Mouse (Mus musculus): ENCODE data around the gene Asf1a. TPM values are rescaled to one million over a fixed set of nuclear protein-coding genes. Genes with fewer than 3 reads are reported as not detected.
"Not testable (repeated sequence)": the region's sequence is repeated elsewhere in the genome, so short reads cannot be mapped to it uniquely, and the experiment has no call there.

Gene Asf1a
- polyA plus RNA-seq, 1 experiment from 2014 or later: 142 TPM

- Histone ChIP-seq H3K9me3 (no peaks in the 10 kb centered on the region), H3K36me3 (peaks cover 95% of the 10 kb centered on the region), H3K4me3 (no peak overlapping the region), H3K27me3 (ENCODE audit: insufficient read depth, poor library complexity, severe bottlenecking) (no peaks in the 10 kb centered on the region), H3K4me1 (replicated peaks) (no peaks in the 10 kb centered on the region), H3K27ac (no peak overlapping the region)
- no peak for DNase-seq (ENCODE audit: low spot score)
- WGBS: 86% methylated on average over 2 of the region's 2 CpGs
Measured at GRCm38 (mm10) chr10:53608274-53608673, 11.7 kb downstream of the Asf1a start.

GRCm38 (mm10) chr10:53612172-53612571 lies 15.6 kb downstream of the Asf1a start:
- WGBS: 95% methylated on average over 1 of the region's 1 CpGs
- Histone ChIP-seq H3K27ac (no peak overlapping the region), H3K4me3 (no peak overlapping the region), H3K27me3 (ENCODE audit: insufficient read depth, poor library complexity, severe bottlenecking) (no peaks in the 10 kb centered on the region), H3K9me3 (no peaks in the 10 kb centered on the region), H3K4me1 (replicated peaks) (no peaks in the 10 kb centered on the region), H3K36me3 (peaks cover 95% of the 10 kb centered on the region)
- no peak for DNase-seq (ENCODE audit: low spot score)

GRCm38 (mm10) chr10:53613955-53614354 lies 17.4 kb downstream of the Asf1a start:
- H3K27ac ChIP-seq: no peak overlapping the region
- WGBS: 73% methylated on average over 1 of the region's 1 CpGs
- H3K36me3 ChIP-seq: peaks cover 84% of the 10 kb centered on the region

GRCm38 (mm10) chr10:53615850-53616616 lies 19.5 kb downstream of the Asf1a start:
- H3K4me3 ChIP-seq: no peak overlapping the region
- no peak for DNase-seq (ENCODE audit: low spot score)

More at GRCm38 (mm10) chr10:53613955-53614354, 17.4 kb downstream of the Asf1a start:
- Histone ChIP-seq H3K27me3 (ENCODE audit: insufficient read depth, poor library complexity, severe bottlenecking) (no peaks in the 10 kb centered on the region), H3K4me1 (replicated peaks) (no peaks in the 10 kb centered on the region), H3K9me3 (no peaks in the 10 kb centered on the region), H3K4me3 (no peak overlapping the region)
- no peak for DNase-seq (ENCODE audit: low spot score)

GRCm38 (mm10) chr10:53629247-53629917 lies 32.8 kb downstream of the Asf1a start:
- H3K27ac ChIP-seq: peak overlapping the region; percentile 91
- under 1% methylated on average over 67 of the region's 67 CpGs for WGBS
- peaks cover 14% of the 10 kb centered on the region for H3K36me3 ChIP-seq
- H3K4me1 ChIP-seq (replicated peaks): peaks cover 10% of the 10 kb centered on the region; the same call in 1 of the 2 replicates
- H3K27me3 ChIP-seq (ENCODE audit: insufficient read depth, poor library complexity, severe bottlenecking): no peaks in the 10 kb centered on the region
- H3K4me3 ChIP-seq: peak overlapping the region; percentile 70
- peak; percentile 90 for DNase-seq (ENCODE audit: low spot score)
- no peaks in the 10 kb centered on the region for H3K9me3 ChIP-seq

More at GRCm38 (mm10) chr10:53615850-53616616, 19.5 kb downstream of the Asf1a start:
- 90% methylated on average over 8 of the region's 8 CpGs for WGBS
- Histone ChIP-seq H3K4me1 (replicated peaks) (no peaks in the 10 kb centered on the region), H3K27me3 (ENCODE audit: insufficient read depth, poor library complexity, severe bottlenecking) (no peaks in the 10 kb centered on the region), H3K36me3 (peaks cover 85% of the 10 kb centered on the region), H3K27ac (no peak overlapping the region), H3K9me3 (no peaks in the 10 kb centered on the region)

- Histone ChIP-seq H3K4me3 (peak overlapping the region; percentile 70), H3K27me3 (ENCODE audit: insufficient read depth, poor library complexity, severe bottlenecking) (no peaks in the 10 kb centered on the region), H3K36me3 (peaks cover 9% of the 10 kb centered on the region), H3K9me3 (no peaks in the 10 kb centered on the region), H3K27ac (peak overlapping the region; percentile 91), H3K4me1 (replicated peaks) (peaks cover 10% of the 10 kb centered on the region; the same call in 1 of the 2 replicates)
- peak; percentile 99 for DNase-seq (ENCODE audit: low spot score)
- under 1% methylated on average over 35 of the region's 35 CpGs for WGBS
Measured at GRCm38 (mm10) chr10:53629918-53630250, 33.3 kb downstream of the Asf1a start.

GRCm38 (mm10) chr10:53630339-53630738 lies 33.8 kb downstream of the Asf1a start, which contains the start of gene Mcm9:
Gene Mcm9, minus strand, starts transcription at chr10:53630439.
- not testable (repeated sequence) for DNase-seq (ENCODE audit: low spot score)

GRCm38 (mm10) chr10:53634160-53634559 lies 37.6 kb downstream of the Asf1a start:
- no peaks in the 10 kb centered on the region for H3K36me3 ChIP-seq
- 89% methylated on average over 10 of the region's 10 CpGs for WGBS

More at GRCm38 (mm10) chr10:53630339-53630738, 33.8 kb downstream of the Asf1a start, which contains the start of gene Mcm9:
- H3K36me3 ChIP-seq; H3K9me3 ChIP-seq; H3K27me3 ChIP-seq (ENCODE audit: insufficient read depth, poor library complexity, severe bottlenecking); H3K4me1 ChIP-seq (replicated peaks): not testable (repeated sequence)
- peak within 1 kb of the TSS; percentile 70 for H3K4me3 ChIP-seq
- 60% methylated on average over 10 of the region's 10 CpGs for WGBS
- peak within 1 kb of the TSS; percentile 91 for H3K27ac ChIP-seq

GRCm38 (mm10) chr10:53635246-53635971 lies 38.9 kb downstream of the Asf1a start:
- Histone ChIP-seq H3K36me3 (no peaks in the 10 kb centered on the region), H3K4me1 (replicated peaks) (no peaks in the 10 kb centered on the region), H3K27ac (no peak overlapping the region), H3K4me3 (no peak overlapping the region), H3K27me3 (ENCODE audit: insufficient read depth, poor library complexity, severe bottlenecking) (no peaks in the 10 kb centered on the region), H3K9me3 (no peaks in the 10 kb centered on the region)
- WGBS: 87% methylated on average over 13 of the region's 13 CpGs
- no peak for DNase-seq (ENCODE audit: low spot score)

More at GRCm38 (mm10) chr10:53634160-53634559, 37.6 kb downstream of the Asf1a start:
- no peak overlapping the region for H3K4me3 ChIP-seq
- no peaks in the 10 kb centered on the region for H3K9me3 ChIP-seq
- no peak for DNase-seq (ENCODE audit: low spot score)
- H3K27ac ChIP-seq: no peak overlapping the region
- no peaks in the 10 kb centered on the region for H3K4me1 ChIP-seq (replicated peaks)
- H3K27me3 ChIP-seq (ENCODE audit: insufficient read depth, poor library complexity, severe bottlenecking): no peaks in the 10 kb centered on the region

GRCm38 (mm10) chr10:53641507-53641906 lies 45.0 kb downstream of the Asf1a start:
- no peaks in the 10 kb centered on the region for H3K27me3 ChIP-seq (ENCODE audit: insufficient read depth, poor library complexity, severe bottlenecking)
- no peak overlapping the region for H3K27ac ChIP-seq
- H3K9me3 ChIP-seq: no peaks in the 10 kb centered on the region
- DNase-seq (ENCODE audit: low spot score): no peak
- no peaks in the 10 kb centered on the region for H3K4me1 ChIP-seq (replicated peaks)
- no peak overlapping the region for H3K4me3 ChIP-seq
- H3K36me3 ChIP-seq: no peaks in the 10 kb centered on the region

- WGBS: 85% methylated on average over 2 of the region's 2 CpGs
- no peak for DNase-seq (ENCODE audit: low spot score)
- H3K9me3 ChIP-seq: no peaks in the 10 kb centered on the region
Measured at GRCm38 (mm10) chr10:53650683-53651082, 54.1 kb downstream of the Asf1a start.

GRCm38 (mm10) chr10:53654239-53654638 lies 57.7 kb downstream of the Asf1a start:
- H3K27ac ChIP-seq; H3K4me3 ChIP-seq; DNase-seq (ENCODE audit: low spot score); H3K36me3 ChIP-seq; H3K9me3 ChIP-seq; H3K4me1 ChIP-seq (replicated peaks); H3K27me3 ChIP-seq (ENCODE audit: insufficient read depth, poor library complexity, severe bottlenecking): not testable (repeated sequence)
- 89% methylated on average over 5 of the region's 5 CpGs for WGBS

More at GRCm38 (mm10) chr10:53650683-53651082, 54.1 kb downstream of the Asf1a start:
- Histone ChIP-seq H3K27ac (no peak overlapping the region), H3K4me1 (replicated peaks) (no peaks in the 10 kb centered on the region), H3K36me3 (no peaks in the 10 kb centered on the region), H3K27me3 (ENCODE audit: insufficient read depth, poor library complexity, severe bottlenecking) (no peaks in the 10 kb centered on the region), H3K4me3 (no peak overlapping the region)

Data from hindbrain, embryonic 10.5 days (tissue).